Mouse (Mus musculus) lung, postnatal 0 days (tissue): ENCODE measurements around the gene Ddr2.

Experiments used
- CTCF ChIP-seq: IDR thresholded peaks from 2 replicates; pipeline ENCODE4 v1.5.1; 2016; ENCODE audit warnings: antibody characterized with exemption, mild to moderate bottlenecking
- EP300 ChIP-seq: IDR thresholded peaks from 2 replicates; pipeline ENCODE4 v1.6.1; 2016; ENCODE audit warnings: antibody characterized with exemption, mild to moderate bottlenecking, control low read depth

- TF ChIP-seq CTCF (no peak), EP300 (no peak)
These were observed 132.9 kb downstream of the Ddr2 start for GRCm38 (mm10) chr1:169977621-169978020.
